Mouse (Mus musculus): ENCODE data around the gene Gls2. TPM values are rescaled to one million over a fixed set of nuclear protein-coding genes. Genes with fewer than 3 reads are reported as not detected.

Gene Gls2
- polyA plus RNA-seq, 1 experiment from 2014 or later, result 1.2 TPM

DNA sequence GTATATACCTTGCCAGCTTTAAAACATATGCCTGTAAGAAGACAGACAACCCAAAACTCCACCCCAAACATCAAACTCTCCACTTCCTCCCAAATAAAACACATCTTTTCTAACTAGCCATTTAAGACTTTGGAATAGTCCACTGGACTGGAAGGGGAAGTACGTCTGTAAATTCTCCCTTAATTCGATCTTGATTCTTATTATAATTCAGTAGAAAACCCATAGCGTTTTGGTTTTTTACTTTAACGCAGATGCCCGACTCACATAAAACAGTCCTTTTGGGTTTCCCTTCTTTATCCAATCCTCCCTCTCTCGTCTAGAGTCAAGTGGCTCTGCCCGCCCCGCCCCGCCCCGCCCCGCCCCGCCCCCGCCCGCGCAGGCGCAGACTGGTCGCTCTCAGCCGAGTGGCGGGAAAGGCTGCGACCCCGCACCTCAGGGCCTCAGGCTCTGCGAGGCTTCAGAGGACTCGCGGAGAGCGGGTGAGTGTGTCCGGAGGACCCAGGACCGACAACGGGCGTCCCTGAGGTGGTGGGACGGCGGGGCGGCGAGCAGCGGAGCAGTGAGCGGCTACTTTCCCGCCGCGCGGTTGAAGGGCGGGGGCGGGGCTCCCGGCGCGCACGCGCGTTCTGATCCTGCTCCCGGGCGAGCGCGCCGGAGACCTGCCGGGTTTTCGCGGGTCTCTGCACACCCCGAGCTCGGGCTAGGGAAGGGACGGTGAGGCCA, 37.6 kb downstream of the Gls2 start, which contains the start of gene Timeless:
Timeless (plus strand) TSS at position 369 of the 723 bp plus-strand sequence.
- H3K9me3 ChIP-seq (ENCODE audit: control insufficient read depth, low read length), result no peaks in the 10 kb centered on the region
- under 1% methylated on average over 54 of the region's 58 CpGs for WGBS
- peak within 1 kb of the TSS; percentile 71 for H3K4me2 ChIP-seq (ENCODE audit: low read depth)
- peak within 1 kb of the TSS; percentile 85 for H3K27ac ChIP-seq (ENCODE audit: low read depth, low read length)
- peak within 1 kb of the TSS; percentile 73 for H3K4me3 ChIP-seq (ENCODE audit: low read depth, low read length)
- no peaks in the 10 kb centered on the region for H3K27me3 ChIP-seq (ENCODE audit: control insufficient read depth, insufficient read depth, low read length)
- DNase-seq (ENCODE audit: low spot score) (peak; percentile 90), ATAC-seq (ENCODE audit: insufficient read depth, low FRiP score, low TSS enrichment) (peak; percentile 84)
- H3K9ac ChIP-seq (ENCODE audit: low read length), result peak within 1 kb of the TSS; percentile 80
- no peaks in the 10 kb centered on the region for H3K36me3 ChIP-seq (ENCODE audit: control insufficient read depth, insufficient read depth, low read length)
- peaks cover 5% of the 10 kb centered on the region; the same call in 1 of the 2 replicates for H3K4me1 ChIP-seq (ENCODE audit: control insufficient read depth, insufficient read depth, low read length)

DNA sequence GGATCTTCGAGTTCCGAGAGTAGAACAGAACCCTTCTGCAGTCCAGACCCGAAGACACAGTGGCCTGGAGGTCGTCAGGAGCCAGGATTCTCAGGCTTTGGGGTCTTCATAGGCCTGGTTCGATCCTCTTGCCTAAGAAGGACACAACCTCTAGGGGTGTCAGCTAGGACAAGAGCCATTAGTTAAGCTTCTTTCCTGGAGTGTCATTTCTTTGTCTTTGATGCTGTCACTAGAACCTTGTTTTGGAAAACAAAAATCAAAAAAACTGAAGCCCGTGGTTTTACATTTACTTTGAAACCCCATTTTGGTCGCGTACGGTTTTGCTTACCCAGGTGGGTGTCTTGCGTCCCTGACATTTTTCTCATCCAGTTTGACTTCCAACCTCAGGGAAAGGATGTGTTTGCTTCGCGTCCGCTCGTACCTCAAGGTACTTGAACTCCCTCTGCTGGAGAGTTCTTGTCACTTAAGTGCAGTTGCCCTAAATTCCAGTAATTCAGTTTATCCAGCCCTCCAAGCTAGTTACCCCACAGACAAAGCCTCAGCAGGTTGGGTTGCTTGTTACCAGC, 38.2 kb downstream of the Gls2 start:
- DNase-seq (ENCODE audit: low spot score) (no peak), ATAC-seq (ENCODE audit: insufficient read depth, low FRiP score, low TSS enrichment) (peak; percentile 45)
- 0% methylated on average over 14 of the region's 14 CpGs for WGBS
- Histone ChIP-seq H3K9ac (ENCODE audit: low read length) (peak overlapping the region; percentile 80), H3K27me3 (ENCODE audit: control insufficient read depth, insufficient read depth, low read length) (no peaks in the 10 kb centered on the region), H3K4me2 (ENCODE audit: low read depth) (peak overlapping the region; percentile 71), H3K4me1 (ENCODE audit: control insufficient read depth, insufficient read depth, low read length) (peaks cover 5% of the 10 kb centered on the region; the same call in 1 of the 2 replicates), H3K9me3 (ENCODE audit: control insufficient read depth, low read length) (no peaks in the 10 kb centered on the region), H3K27ac (ENCODE audit: low read depth, low read length) (peak overlapping the region; percentile 85), H3K36me3 (ENCODE audit: control insufficient read depth, insufficient read depth, low read length) (no peaks in the 10 kb centered on the region), H3K4me3 (ENCODE audit: low read depth, low read length) (peak overlapping the region; percentile 73)

DNA sequence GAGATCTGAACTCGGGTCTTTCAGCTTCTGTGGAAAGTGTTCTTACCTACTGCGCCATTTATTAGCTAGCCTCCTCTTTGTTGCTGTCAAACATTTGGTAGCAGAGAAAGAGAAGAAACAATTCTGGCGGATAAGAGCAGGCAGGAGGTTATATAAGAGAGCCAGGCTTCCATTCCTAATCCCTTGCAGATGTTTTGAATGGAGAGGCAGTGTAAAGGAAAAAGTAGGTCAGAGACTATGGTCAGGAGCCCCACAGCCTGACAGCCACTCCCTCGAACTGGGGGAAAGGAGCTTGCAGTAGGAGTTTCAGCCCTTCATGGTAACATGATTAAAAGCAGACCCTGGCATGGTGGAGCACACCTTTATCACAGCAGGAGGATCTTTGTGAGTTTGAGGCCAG, 42.1 kb downstream of the Gls2 start:
- H3K27ac ChIP-seq (ENCODE audit: low read depth, low read length), result no peak overlapping the region
- no peak overlapping the region for H3K9ac ChIP-seq (ENCODE audit: low read length)
- H3K9me3 ChIP-seq (ENCODE audit: control insufficient read depth, low read length), result no peaks in the 10 kb centered on the region
- H3K36me3 ChIP-seq (ENCODE audit: control insufficient read depth, insufficient read depth, low read length), result peaks cover 4% of the 10 kb centered on the region; the same call in 1 of the 2 replicates
- DNase-seq (ENCODE audit: low spot score) (no peak), ATAC-seq (ENCODE audit: insufficient read depth, low FRiP score, low TSS enrichment) (no peak)
- H3K27me3 ChIP-seq (ENCODE audit: control insufficient read depth, insufficient read depth, low read length), result no peaks in the 10 kb centered on the region
- H3K4me3 ChIP-seq (ENCODE audit: low read depth, low read length), result no peak overlapping the region
- no peak overlapping the region for H3K4me2 ChIP-seq (ENCODE audit: low read depth)
- 76% methylated on average over 4 of the region's 4 CpGs for WGBS
- no peaks in the 10 kb centered on the region; the same call in 1 of the 2 replicates for H3K4me1 ChIP-seq (ENCODE audit: control insufficient read depth, insufficient read depth, low read length)

DNA sequence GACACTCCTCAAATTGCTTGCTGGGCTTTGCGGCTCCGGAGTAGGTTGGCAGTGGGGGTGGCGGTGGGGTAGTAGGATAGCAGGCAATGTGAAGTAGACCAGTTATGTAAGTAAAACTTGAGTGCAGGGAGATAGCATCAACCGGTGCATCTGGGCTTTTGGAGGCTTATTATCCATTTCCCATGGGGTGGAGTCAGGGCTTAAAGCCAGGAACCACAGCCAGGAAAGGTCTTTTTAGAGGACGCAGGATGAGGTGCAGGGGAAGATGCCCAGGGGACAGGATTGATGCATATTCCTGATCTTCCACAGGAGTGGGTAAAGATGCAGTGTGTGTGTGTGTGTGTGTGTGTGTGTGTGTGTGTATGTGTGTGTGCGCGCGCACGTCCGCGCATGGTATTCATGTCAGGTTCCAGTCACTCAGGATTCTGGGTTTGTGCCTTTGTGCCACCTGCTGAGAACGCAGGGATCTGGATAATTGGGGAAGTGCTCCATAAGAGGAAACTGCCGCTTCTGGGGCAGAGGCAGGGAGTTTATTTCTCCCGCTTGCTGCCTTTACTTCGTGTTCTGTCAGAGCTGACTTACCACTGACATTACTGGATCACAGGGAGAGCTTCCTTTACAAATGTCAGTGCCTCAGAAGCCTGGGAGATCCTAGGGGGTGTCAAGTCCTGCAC, 43.7 kb downstream of the Gls2 start:
- H3K27ac ChIP-seq (ENCODE audit: low read depth, low read length), result no peak overlapping the region
- 93% methylated on average over 15 of the region's 15 CpGs for WGBS
- H3K4me1 ChIP-seq (ENCODE audit: control insufficient read depth, insufficient read depth, low read length), result no peaks in the 10 kb centered on the region; the same call in 1 of the 2 replicates

DNA sequence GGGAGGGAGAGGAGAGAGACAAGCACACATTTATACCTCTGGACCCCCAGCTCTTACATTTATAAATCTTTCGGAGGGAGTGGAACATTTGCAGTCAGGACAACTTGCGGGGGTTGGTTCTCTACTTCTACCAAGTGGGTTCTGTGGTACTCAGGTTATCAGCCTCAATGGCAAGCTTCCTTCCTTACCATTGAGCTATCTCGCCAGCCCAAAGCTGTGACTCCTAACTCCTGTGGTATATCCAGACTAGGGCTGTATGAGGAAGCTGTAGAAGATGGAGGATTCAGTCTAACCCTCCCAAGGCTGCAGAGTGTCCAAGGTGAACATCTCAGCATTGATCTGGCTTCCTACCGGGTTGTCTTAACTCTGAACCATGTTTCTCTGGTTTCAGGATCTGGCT, 44.9 kb downstream of the Gls2 start:
- Histone ChIP-seq H3K36me3 (ENCODE audit: control insufficient read depth, insufficient read depth, low read length) (peaks cover 11% of the 10 kb centered on the region), H3K4me2 (ENCODE audit: low read depth) (no peak overlapping the region), H3K4me1 (ENCODE audit: control insufficient read depth, insufficient read depth, low read length) (no peaks in the 10 kb centered on the region), H3K27ac (ENCODE audit: low read depth, low read length) (no peak overlapping the region), H3K27me3 (ENCODE audit: control insufficient read depth, insufficient read depth, low read length) (no peaks in the 10 kb centered on the region), H3K9ac (ENCODE audit: low read length) (no peak overlapping the region), H3K4me3 (ENCODE audit: low read depth, low read length) (no peak overlapping the region), H3K9me3 (ENCODE audit: control insufficient read depth, low read length) (no peaks in the 10 kb centered on the region)
- ATAC-seq (ENCODE audit: insufficient read depth, low FRiP score, low TSS enrichment) (no peak), DNase-seq (ENCODE audit: low spot score) (no peak)
- 93% methylated on average over 4 of the region's 4 CpGs for WGBS

More for the DNA sequence above, 43.7 kb downstream of the Gls2 start:
- Histone ChIP-seq H3K36me3 (ENCODE audit: control insufficient read depth, insufficient read depth, low read length) (peaks cover 8% of the 10 kb centered on the region), H3K9me3 (ENCODE audit: control insufficient read depth, low read length) (no peaks in the 10 kb centered on the region), H3K9ac (ENCODE audit: low read length) (no peak overlapping the region), H3K27me3 (ENCODE audit: control insufficient read depth, insufficient read depth, low read length) (no peaks in the 10 kb centered on the region), H3K4me3 (ENCODE audit: low read depth, low read length) (no peak overlapping the region), H3K4me2 (ENCODE audit: low read depth) (no peak overlapping the region)
- DNase-seq (ENCODE audit: low spot score) (no peak), ATAC-seq (ENCODE audit: insufficient read depth, low FRiP score, low TSS enrichment) (no peak)

DNA sequence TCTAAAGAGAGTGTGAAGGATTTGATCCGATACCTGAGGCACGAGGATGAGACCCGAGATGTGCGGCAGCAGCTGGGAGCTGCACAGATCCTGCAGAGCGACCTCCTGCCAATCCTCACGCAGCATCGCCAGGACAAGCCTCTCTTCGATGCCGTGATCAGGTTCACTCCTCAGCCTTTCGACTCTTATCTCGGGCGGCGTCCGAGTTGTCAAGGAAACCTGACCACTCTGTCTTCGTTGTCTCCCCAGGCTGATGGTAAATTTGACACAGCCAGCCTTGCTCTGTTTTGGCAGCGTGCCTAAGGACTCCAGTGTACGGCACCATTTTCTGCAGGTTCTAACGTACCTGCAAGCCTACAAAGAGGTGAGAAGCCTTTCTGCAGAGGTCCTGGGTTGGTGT, 45.9 kb downstream of the Gls2 start:
- ATAC-seq (ENCODE audit: insufficient read depth, low FRiP score, low TSS enrichment), result no peak
- Histone ChIP-seq H3K4me1 (ENCODE audit: control insufficient read depth, insufficient read depth, low read length) (no peaks in the 10 kb centered on the region), H3K4me3 (ENCODE audit: low read depth, low read length) (no peak overlapping the region), H3K4me2 (ENCODE audit: low read depth) (no peak overlapping the region), H3K9ac (ENCODE audit: low read length) (no peak overlapping the region), H3K27ac (ENCODE audit: low read depth, low read length) (no peak overlapping the region), H3K9me3 (ENCODE audit: control insufficient read depth, low read length) (no peaks in the 10 kb centered on the region), H3K36me3 (ENCODE audit: control insufficient read depth, insufficient read depth, low read length) (peaks cover 15% of the 10 kb centered on the region), H3K27me3 (ENCODE audit: control insufficient read depth, insufficient read depth, low read length) (no peaks in the 10 kb centered on the region)
- WGBS, result 96% methylated on average over 18 of the region's 18 CpGs
- no peak for DNase-seq (ENCODE audit: low spot score)

DNA sequence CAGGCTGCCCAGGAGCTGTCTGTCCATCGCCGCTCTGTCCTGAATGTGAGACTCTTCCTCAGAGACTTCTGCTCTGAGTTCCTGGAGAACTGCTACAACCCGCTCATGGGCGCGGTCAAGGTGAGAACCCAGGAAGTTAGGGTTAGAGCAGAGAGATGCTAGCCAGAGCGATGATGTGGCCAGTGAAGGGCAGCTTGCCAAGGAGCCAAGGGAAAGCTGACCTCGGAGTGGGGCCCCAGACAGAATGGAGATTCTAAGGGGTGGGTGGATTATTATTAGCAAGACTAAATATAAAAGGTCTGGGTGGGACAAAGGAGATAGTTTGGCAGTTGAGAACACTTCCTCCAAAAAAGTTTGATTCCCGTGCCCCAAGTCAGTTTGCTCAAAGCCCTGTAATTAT, 49.0 kb downstream of the Gls2 start:
- Histone ChIP-seq H3K4me3 (ENCODE audit: low read depth, low read length) (no peak overlapping the region), H3K9ac (ENCODE audit: low read length) (no peak overlapping the region), H3K4me2 (ENCODE audit: low read depth) (no peak overlapping the region), H3K27me3 (ENCODE audit: control insufficient read depth, insufficient read depth, low read length) (no peaks in the 10 kb centered on the region), H3K36me3 (ENCODE audit: control insufficient read depth, insufficient read depth, low read length) (peaks cover 25% of the 10 kb centered on the region), H3K27ac (ENCODE audit: low read depth, low read length) (no peak overlapping the region), H3K9me3 (ENCODE audit: control insufficient read depth, low read length) (no peaks in the 10 kb centered on the region), H3K4me1 (ENCODE audit: control insufficient read depth, insufficient read depth, low read length) (no peaks in the 10 kb centered on the region)
- WGBS, result 97% methylated on average over 8 of the region's 8 CpGs
- DNase-seq (ENCODE audit: low spot score) (no peak), ATAC-seq (ENCODE audit: insufficient read depth, low FRiP score, low TSS enrichment) (no peak)

DNA sequence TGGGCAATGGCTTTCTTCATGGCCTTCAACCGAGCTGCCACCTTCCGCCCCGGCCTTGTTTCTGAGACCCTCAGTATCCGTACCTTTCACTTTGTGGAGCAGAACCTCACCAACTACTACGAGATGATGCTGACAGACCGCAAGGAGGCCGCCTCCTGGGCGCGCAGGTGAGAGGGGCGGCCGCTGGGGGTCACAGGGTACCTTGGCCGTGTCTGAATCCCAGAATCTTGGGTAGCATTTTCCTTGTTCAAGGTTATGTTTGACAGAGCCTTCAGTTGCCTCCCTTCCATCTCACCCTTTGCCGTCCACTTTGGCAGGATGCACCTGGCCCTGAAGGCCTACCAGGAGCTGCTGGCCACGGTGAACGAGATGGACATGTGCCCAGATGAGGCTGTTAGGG, 49.9 kb downstream of the Gls2 start:
- no peak overlapping the region for H3K9ac ChIP-seq (ENCODE audit: low read length)
- H3K27ac ChIP-seq (ENCODE audit: low read depth, low read length), result no peak overlapping the region
- H3K9me3 ChIP-seq (ENCODE audit: control insufficient read depth, low read length), result no peaks in the 10 kb centered on the region
- WGBS, result 96% methylated on average over 15 of the region's 15 CpGs
- H3K36me3 ChIP-seq (ENCODE audit: control insufficient read depth, insufficient read depth, low read length), result peaks cover 28% of the 10 kb centered on the region
- H3K4me1 ChIP-seq (ENCODE audit: control insufficient read depth, insufficient read depth, low read length), result no peaks in the 10 kb centered on the region
- no peak overlapping the region for H3K4me2 ChIP-seq (ENCODE audit: low read depth)
- DNase-seq (ENCODE audit: low spot score), result no peak
- no peak overlapping the region for H3K4me3 ChIP-seq (ENCODE audit: low read depth, low read length)
- no peak for ATAC-seq (ENCODE audit: insufficient read depth, low FRiP score, low TSS enrichment)
- no peaks in the 10 kb centered on the region for H3K27me3 ChIP-seq (ENCODE audit: control insufficient read depth, insufficient read depth, low read length)

All from neural tube, embryonic 11.5 days (tissue).